Mouse (Mus musculus): ENCODE measurements at regions not wholly inside any gene's neighbourhood (a gene's known extent, or its start where the extent isn't known, plus 50 kb on each side); places are given as distances from the start of the nearest gene placed in this dataset.
"Not testable (repeated sequence)": the region's sequence is repeated elsewhere in the genome, so short reads cannot be mapped to it uniquely, and the experiment has no call there.

- DNase-seq (ENCODE audit: low spot score in 2 of 2): no peak
Observed at GRCm38 (mm10) chr13:111860931-111861330, 52.1 kb upstream of the Map3k1 start.

GRCm38 (mm10) chr13:111862316-111862715, 53.5 kb upstream of the Map3k1 start:
- DNase-seq (ENCODE audit: low spot score in 2 of 2): no peak

- DNase-seq (ENCODE audit: low spot score in 2 of 2): no peak
Observed at GRCm38 (mm10) chr13:111865956-111866355, 57.2 kb upstream of the Map3k1 start.

- no peak for DNase-seq (ENCODE audit: low spot score in 2 of 2)
Observed at GRCm38 (mm10) chr13:111867261-111867660, 58.5 kb upstream of the Map3k1 start.

- DNase-seq (ENCODE audit: low spot score in 2 of 2): peak; percentile 31 to 46
Observed at GRCm38 (mm10) chr13:111867763-111868725, 59.3 kb upstream of the Map3k1 start.

- no peak for DNase-seq (ENCODE audit: low spot score in 2 of 2)
Observed at GRCm38 (mm10) chr13:111868947-111869346, 60.2 kb upstream of the Map3k1 start.

GRCm38 (mm10) chr13:111869771-111870437, 61.1 kb upstream of the Map3k1 start:
- peak in 1 of 2 experiments; percentile 15 for DNase-seq (ENCODE audit: low spot score in 2 of 2)

- no peak for DNase-seq (ENCODE audit: low spot score in 2 of 2)
Observed at GRCm38 (mm10) chr13:111870505-111870904, 61.7 kb upstream of the Map3k1 start.

GRCm38 (mm10) chr13:111871672-111872410, 63.0 kb upstream of the Map3k1 start:
- no peak for DNase-seq (ENCODE audit: low spot score in 2 of 2)

GRCm38 (mm10) chr13:111874330-111874729, 65.5 kb upstream of the Map3k1 start:
- no peak for DNase-seq (ENCODE audit: low spot score in 2 of 2)

- DNase-seq (ENCODE audit: low spot score in 2 of 2): no peak
Observed at GRCm38 (mm10) chr13:111876404-111876803, 67.6 kb upstream of the Map3k1 start.

- DNase-seq (ENCODE audit: low spot score in 2 of 2): no peak
Observed at GRCm38 (mm10) chr13:111876847-111877246, 68.1 kb upstream of the Map3k1 start.

- DNase-seq (ENCODE audit: low spot score in 2 of 2): not testable (repeated sequence)
Observed at GRCm38 (mm10) chr13:111883768-111884566, 75.2 kb upstream of the Map3k1 start.

- no peak for DNase-seq (ENCODE audit: low spot score in 2 of 2)
Observed at GRCm38 (mm10) chr13:111890792-111891191, 82.0 kb upstream of the Map3k1 start.

GRCm38 (mm10) chr13:111892141-111892540, 83.3 kb upstream of the Map3k1 start:
- DNase-seq (ENCODE audit: low spot score in 2 of 2): no peak

- DNase-seq (ENCODE audit: low spot score in 2 of 2): no peak
Observed at GRCm38 (mm10) chr13:111893221-111893713, 84.5 kb upstream of the Map3k1 start.

GRCm38 (mm10) chr13:111894804-111895478, 86.1 kb upstream of the Map3k1 start:
- DNase-seq (ENCODE audit: low spot score in 2 of 2): no peak

- no peak for DNase-seq (ENCODE audit: low spot score in 2 of 2)
Observed at GRCm38 (mm10) chr13:111896279-111896678, 87.5 kb upstream of the Map3k1 start.

- DNase-seq (ENCODE audit: low spot score in 2 of 2): no peak
Observed at GRCm38 (mm10) chr13:111903361-111903760, 94.6 kb upstream of the Map3k1 start.

GRCm38 (mm10) chr13:111903931-111904330, 95.1 kb upstream of the Map3k1 start:
- DNase-seq (ENCODE audit: low spot score in 2 of 2): no peak
